Mouse (Mus musculus) stomach, postnatal 0 days (tissue): ENCODE measurements around the gene Ccna2.

Experiments used
- CTCF ChIP-seq: IDR thresholded peaks from 2 replicates; pipeline ENCODE4 v1.5.1; 2016; ENCODE audit warnings: antibody characterized with exemption, low read depth, mild to moderate bottlenecking, moderate library complexity
- EP300 ChIP-seq: optimal IDR thresholded peaks from 2 replicates; pipeline ENCODE3; 2016; ENCODE audit warnings: antibody characterized with exemption

DNA sequence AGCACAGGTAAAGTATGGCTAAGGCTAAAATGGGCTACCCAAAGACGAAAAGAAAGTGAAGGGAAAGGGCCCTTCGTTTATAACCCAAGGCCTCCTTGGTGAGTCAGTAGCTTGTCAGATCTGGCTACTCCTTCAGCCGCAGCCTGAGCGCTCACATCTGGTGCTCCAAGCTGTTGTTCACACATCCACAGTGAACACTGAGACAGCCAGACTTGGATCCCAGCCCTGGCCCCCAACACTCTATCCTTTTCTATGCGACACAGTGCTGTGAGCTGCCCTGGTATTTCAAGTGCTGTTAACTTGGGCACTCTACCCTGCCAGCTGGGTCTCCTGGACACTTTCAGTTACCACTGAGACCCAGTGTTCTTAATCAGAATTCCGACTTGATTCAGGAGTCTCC is 41.6 kb downstream of the Ccna2 start:
- no peak for TF ChIP-seq CTCF
- no peak for TF ChIP-seq EP300
